Mouse (Mus musculus) heart, postnatal 0 days (tissue): ENCODE measurements around the gene Pdzrn4.

Experiments used
- CTCF ChIP-seq: IDR thresholded peaks from 2 replicates; pipeline ENCODE4 v1.5.1; 2016; ENCODE audit warnings: antibody characterized with exemption, control low read depth, low read depth
- EP300 ChIP-seq: IDR thresholded peaks from 2 replicates; pipeline ENCODE4 v1.6.1; 2016; ENCODE audit warnings: antibody characterized with exemption, low read depth

- TF ChIP-seq CTCF (no peak), EP300 (no peak)
These were observed 4.9 kb downstream of the Pdzrn4 start for GRCm38 (mm10) chr15:92401554-92401953.
